Mouse (Mus musculus): ENCODE results near the gene Dmrta2. TPM values are rescaled to one million over a fixed set of nuclear protein-coding genes. Genes with fewer than 3 reads are reported as not detected.

The Dmrta2 gene
- polyA plus RNA-seq, 1 experiment from 2014 or later: 0.04 TPM

- no peaks in the 10 kb centered on the region for H3K4me1 ChIP-seq (ENCODE audit: control insufficient read depth, insufficient read depth, low read length)
- no peak overlapping the region for H3K4me3 ChIP-seq (ENCODE audit: low read length)
- no peak overlapping the region for H3K9ac ChIP-seq (ENCODE audit: low read length)
- no peak overlapping the region for H3K27ac ChIP-seq (ENCODE audit: low read length)
- ATAC-seq (replicated peaks; ENCODE audit: extremely low read depth, insufficient read depth, low FRiP score): no peak
- H3K9me3 ChIP-seq (replicated peaks; ENCODE audit: control insufficient read depth, low read length): no peaks in the 10 kb centered on the region
- H3K27me3 ChIP-seq (ENCODE audit: control insufficient read depth, insufficient read depth, low read length): no peaks in the 10 kb centered on the region
- 78% methylated on average over 5 of the region's 5 CpGs for WGBS
- no peak overlapping the region for H3K4me2 ChIP-seq (ENCODE audit: low read depth, low read length)
- 0 out of 2 replicates have a peak, but pooled peaks cover 3% of the 10 kb centered on the region for H3K36me3 ChIP-seq (ENCODE audit: control insufficient read depth, insufficient read depth)
Measured at GRCm38 (mm10) chr4:109960201-109960935, 17.5 kb upstream of the Dmrta2 start.

DNA sequence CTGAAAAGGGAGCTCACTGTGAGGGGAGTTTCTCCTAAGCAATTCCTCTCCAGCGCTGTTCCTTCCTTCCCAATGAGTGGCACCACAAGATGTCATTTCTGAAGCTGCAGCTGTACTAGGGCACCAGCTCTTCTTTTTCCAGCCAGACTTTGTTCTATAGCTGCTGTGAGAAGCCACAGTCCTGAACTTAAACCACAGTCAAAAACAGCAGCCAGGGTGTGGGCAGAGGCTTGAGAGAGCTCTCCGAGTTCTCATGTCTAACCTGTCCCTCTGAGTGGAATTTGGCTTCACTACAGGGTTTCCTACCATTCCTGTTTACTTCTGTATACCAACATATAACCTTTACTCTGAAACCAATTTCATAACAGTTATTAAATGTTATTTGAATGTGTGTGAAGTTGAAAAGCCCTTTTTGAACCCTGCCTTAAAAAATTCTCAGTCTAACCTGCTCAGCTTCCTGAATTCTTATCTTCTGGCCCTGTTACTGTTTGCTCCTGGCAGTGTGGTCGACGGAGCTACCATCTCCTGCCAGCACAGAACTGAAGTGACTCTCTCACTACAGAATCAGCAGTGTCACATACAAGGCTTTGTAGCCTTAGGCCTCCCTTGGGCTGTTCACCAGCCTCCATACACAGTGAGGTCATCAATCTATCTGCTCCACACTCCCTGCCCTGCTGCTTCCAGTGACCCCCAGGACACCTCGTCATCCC lies 14.1 kb upstream of the Dmrta2 start:
- Histone ChIP-seq H3K27ac (ENCODE audit: low read length) (no peak overlapping the region), H3K4me3 (ENCODE audit: low read length) (no peak overlapping the region), H3K9ac (ENCODE audit: low read length) (no peak overlapping the region), H3K36me3 (ENCODE audit: control insufficient read depth, insufficient read depth) (0 out of 2 replicates have a peak, but pooled peaks cover 3% of the 10 kb centered on the region), H3K9me3 (replicated peaks; ENCODE audit: control insufficient read depth, low read length) (no peaks in the 10 kb centered on the region), H3K4me2 (ENCODE audit: low read depth, low read length) (no peak overlapping the region), H3K27me3 (ENCODE audit: control insufficient read depth, insufficient read depth, low read length) (no peaks in the 10 kb centered on the region), H3K4me1 (ENCODE audit: control insufficient read depth, insufficient read depth, low read length) (no peaks in the 10 kb centered on the region)
- no peak for ATAC-seq (replicated peaks; ENCODE audit: extremely low read depth, insufficient read depth, low FRiP score)
- 71% methylated on average over 5 of the region's 5 CpGs for WGBS

DNA sequence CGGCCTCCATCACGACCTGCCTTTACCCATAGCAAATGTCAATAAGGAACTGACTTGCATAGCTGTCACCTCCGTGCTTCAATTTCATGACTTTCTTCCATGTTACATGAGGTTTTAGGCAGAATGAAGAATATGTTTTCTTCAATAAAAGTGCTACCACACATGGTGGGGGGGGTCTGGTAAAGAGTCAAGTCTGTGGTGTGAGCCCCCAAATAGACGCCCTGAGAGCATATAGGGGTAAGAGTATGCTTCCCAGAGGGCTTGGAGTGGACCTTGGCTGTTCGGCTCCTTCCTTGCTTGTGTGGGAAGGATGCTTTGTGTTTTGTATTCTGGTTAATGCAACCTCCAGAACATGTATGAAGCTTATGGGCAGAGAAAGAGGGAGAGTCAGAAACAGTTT lies 8.3 kb upstream of the Dmrta2 start:
- Histone ChIP-seq H3K36me3 (ENCODE audit: control insufficient read depth, insufficient read depth) (no peaks in the 10 kb centered on the region), H3K27ac (ENCODE audit: low read length) (no peak overlapping the region), H3K4me1 (ENCODE audit: control insufficient read depth, insufficient read depth, low read length) (no peaks in the 10 kb centered on the region), H3K27me3 (ENCODE audit: control insufficient read depth, insufficient read depth, low read length) (peaks cover 39% of the 10 kb centered on the region), H3K9ac (ENCODE audit: low read length) (no peak overlapping the region), H3K4me3 (ENCODE audit: low read length) (no peak overlapping the region), H3K9me3 (replicated peaks; ENCODE audit: control insufficient read depth, low read length) (no peaks in the 10 kb centered on the region), H3K4me2 (ENCODE audit: low read depth, low read length) (no peak overlapping the region)
- no peak for ATAC-seq (replicated peaks; ENCODE audit: extremely low read depth, insufficient read depth, low FRiP score)
- 80% methylated on average over 5 of the region's 5 CpGs for WGBS

DNA sequence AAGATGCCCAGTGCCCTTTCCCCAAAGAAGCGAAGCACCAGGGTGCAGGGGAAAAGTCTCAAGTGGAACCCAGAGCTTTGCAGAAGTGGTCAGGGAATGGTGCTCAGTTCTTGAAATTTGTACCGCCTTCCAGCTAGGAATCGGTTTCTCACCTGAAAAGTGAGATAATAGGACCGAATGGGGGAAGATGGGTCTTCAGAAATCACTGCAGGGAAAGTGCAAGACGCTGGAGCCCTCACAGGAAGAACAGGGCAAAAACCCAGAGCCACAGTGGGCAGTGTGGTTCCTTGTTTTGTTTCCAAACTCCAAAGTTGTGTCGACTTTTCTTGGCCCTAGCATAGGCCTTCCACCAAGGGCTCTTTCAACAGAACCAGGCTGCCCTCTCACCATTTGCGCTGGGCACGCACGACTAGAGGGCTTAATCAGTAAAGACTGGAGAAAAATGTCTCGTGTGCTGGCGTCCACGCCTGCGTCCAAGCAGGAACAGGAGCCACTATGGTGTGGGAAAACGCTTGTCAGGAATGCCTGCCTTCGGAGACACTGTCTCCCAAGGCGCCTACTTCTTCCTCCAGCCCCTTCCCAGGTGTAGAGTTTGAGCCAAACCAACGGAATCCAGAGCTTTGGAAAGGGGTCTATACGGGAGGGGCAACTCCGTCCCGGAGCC lies 3.7 kb upstream of the Dmrta2 start:
- no peaks in the 10 kb centered on the region for H3K36me3 ChIP-seq (ENCODE audit: control insufficient read depth, insufficient read depth)
- H3K9ac ChIP-seq (ENCODE audit: low read length): no peak overlapping the region
- ATAC-seq (replicated peaks; ENCODE audit: extremely low read depth, insufficient read depth, low FRiP score): no peak
- H3K4me1 ChIP-seq (ENCODE audit: control insufficient read depth, insufficient read depth, low read length): peaks cover 14% of the 10 kb centered on the region
- H3K27ac ChIP-seq (ENCODE audit: low read length): no peak overlapping the region
- H3K4me3 ChIP-seq (ENCODE audit: low read length): no peak overlapping the region
- H3K4me2 ChIP-seq (ENCODE audit: low read depth, low read length): no peak overlapping the region
- H3K9me3 ChIP-seq (replicated peaks; ENCODE audit: control insufficient read depth, low read length): peaks cover 4% of the 10 kb centered on the region; the same call in 1 of the 2 replicates
- H3K27me3 ChIP-seq (ENCODE audit: control insufficient read depth, insufficient read depth, low read length): peaks cover 75% of the 10 kb centered on the region
- 4% methylated on average over 20 of the region's 20 CpGs for WGBS

DNA sequence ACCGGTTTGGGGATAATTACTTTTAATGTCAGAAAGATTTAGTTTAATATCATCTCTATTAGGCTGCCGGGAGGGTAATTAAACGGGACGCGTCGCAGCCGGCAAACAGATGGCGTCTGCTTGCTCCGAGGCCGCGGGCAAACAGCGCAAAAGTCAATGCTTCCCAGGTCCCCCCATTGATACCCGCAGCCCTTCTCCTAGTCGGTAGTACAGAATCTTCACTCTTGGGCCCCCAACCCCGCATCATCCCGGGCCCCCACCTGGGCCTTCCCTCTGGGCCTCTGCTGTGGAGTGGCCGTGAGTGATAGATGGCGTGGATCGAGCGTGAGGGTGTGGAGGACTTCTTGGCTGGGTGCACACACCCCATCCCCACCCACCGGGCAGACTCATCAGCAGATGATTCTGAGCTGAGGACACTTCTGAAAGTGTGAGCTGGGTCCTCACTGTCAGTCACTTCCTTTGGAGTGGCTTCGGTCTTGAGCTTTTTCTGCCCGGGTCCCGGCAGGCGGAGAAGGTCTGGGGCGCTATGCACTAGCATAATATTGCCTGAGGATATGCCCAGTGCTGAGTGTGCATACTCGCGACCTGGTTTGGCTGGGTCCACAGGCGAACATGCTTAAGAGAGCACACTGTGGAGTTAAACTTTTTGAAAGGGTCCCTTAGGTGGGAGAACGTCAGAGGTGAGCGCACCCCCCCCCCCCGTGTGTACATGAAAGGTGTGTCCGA lies 3.0 kb upstream of the Dmrta2 start:
- ATAC-seq (replicated peaks; ENCODE audit: extremely low read depth, insufficient read depth, low FRiP score): no peak
- no peak overlapping the region for H3K9ac ChIP-seq (ENCODE audit: low read length)
- H3K27me3 ChIP-seq (ENCODE audit: control insufficient read depth, insufficient read depth, low read length): peaks cover 80% of the 10 kb centered on the region
- H3K4me1 ChIP-seq (ENCODE audit: control insufficient read depth, insufficient read depth, low read length): peaks cover 14% of the 10 kb centered on the region
- H3K4me2 ChIP-seq (ENCODE audit: low read depth, low read length): 0 out of 2 replicates have a peak overlapping the region, but pooled peaks have one; percentile 13
- H3K4me3 ChIP-seq (ENCODE audit: low read length): peak overlapping the region; percentile 7; the same call in 1 of the 2 replicates
- no peak overlapping the region for H3K27ac ChIP-seq (ENCODE audit: low read length)
- peaks cover 4% of the 10 kb centered on the region; the same call in 1 of the 2 replicates for H3K9me3 ChIP-seq (replicated peaks; ENCODE audit: control insufficient read depth, low read length)
- WGBS: 3% methylated on average over 33 of the region's 33 CpGs
- H3K36me3 ChIP-seq (ENCODE audit: control insufficient read depth, insufficient read depth): no peaks in the 10 kb centered on the region

DNA sequence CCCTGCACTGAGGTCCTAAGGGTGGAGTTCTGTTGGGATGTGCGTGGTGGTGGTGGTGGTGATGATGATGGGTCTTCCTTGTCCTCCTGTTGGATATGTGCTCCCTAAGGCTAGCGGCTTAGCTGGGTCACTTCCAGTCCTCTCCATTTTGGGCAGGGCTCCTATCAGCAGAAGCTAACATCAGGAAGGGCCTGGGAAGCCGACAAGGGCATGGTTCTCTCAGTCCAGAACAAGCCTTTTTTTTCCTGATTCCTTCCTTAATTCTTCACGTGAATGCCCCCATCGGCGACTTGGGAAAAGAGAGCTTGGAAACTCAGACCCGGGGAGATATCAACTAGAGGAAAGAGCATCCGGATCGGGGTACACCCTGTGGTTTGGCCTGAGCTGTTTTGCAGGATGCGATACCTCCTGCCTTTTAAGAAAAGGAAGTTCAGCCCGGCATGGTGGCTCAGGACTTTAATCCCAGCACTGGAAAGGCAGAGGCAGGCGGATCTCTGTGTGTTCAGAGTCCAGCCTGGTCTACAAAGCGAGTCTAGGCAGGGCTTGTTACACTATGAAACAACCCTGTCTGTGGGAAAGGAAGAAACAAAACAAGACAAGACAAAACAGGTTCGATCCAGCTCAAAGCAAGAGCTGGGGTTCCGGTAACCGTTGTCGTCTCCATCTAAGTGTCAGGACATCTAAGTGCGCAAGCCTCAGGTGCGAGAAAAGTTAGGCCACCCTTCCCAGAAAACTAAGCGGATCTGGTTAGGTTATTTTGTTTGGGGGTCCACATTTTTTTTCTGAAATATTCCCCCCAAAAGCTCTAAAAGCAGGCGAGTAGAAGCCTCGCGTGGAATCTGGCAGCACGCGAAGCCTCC lies 2.2 kb upstream of the Dmrta2 start:
- ATAC-seq (replicated peaks; ENCODE audit: extremely low read depth, insufficient read depth, low FRiP score): no peak
- no peak overlapping the region for H3K27ac ChIP-seq (ENCODE audit: low read length)
- peaks cover 4% of the 10 kb centered on the region; the same call in 1 of the 2 replicates for H3K9me3 ChIP-seq (replicated peaks; ENCODE audit: control insufficient read depth, low read length)
- no peaks in the 10 kb centered on the region for H3K36me3 ChIP-seq (ENCODE audit: control insufficient read depth, insufficient read depth)
- H3K4me1 ChIP-seq (ENCODE audit: control insufficient read depth, insufficient read depth, low read length): peaks cover 14% of the 10 kb centered on the region
- peaks cover 86% of the 10 kb centered on the region for H3K27me3 ChIP-seq (ENCODE audit: control insufficient read depth, insufficient read depth, low read length)
- no peak overlapping the region for H3K4me2 ChIP-seq (ENCODE audit: low read depth, low read length)
- no peak overlapping the region for H3K4me3 ChIP-seq (ENCODE audit: low read length)
- 9% methylated on average over 25 of the region's 25 CpGs for WGBS
- H3K9ac ChIP-seq (ENCODE audit: low read length): no peak overlapping the region

- H3K36me3 ChIP-seq (ENCODE audit: control insufficient read depth, insufficient read depth): no peaks in the 10 kb centered on the region
- WGBS: 1% methylated on average over 34 of the region's 34 CpGs
- peaks cover 4% of the 10 kb centered on the region; the same call in 1 of the 2 replicates for H3K9me3 ChIP-seq (replicated peaks; ENCODE audit: control insufficient read depth, low read length)
- H3K4me2 ChIP-seq (ENCODE audit: low read depth, low read length): no peak overlapping the region
- no peak overlapping the region for H3K27ac ChIP-seq (ENCODE audit: low read length)
- peaks cover 86% of the 10 kb centered on the region for H3K27me3 ChIP-seq (ENCODE audit: control insufficient read depth, insufficient read depth, low read length)
- no peak overlapping the region for H3K4me3 ChIP-seq (ENCODE audit: low read length)
- H3K4me1 ChIP-seq (ENCODE audit: control insufficient read depth, insufficient read depth, low read length): peaks cover 15% of the 10 kb centered on the region
- no peak for ATAC-seq (replicated peaks; ENCODE audit: extremely low read depth, insufficient read depth, low FRiP score)
- no peak overlapping the region for H3K9ac ChIP-seq (ENCODE audit: low read length)
Measured at GRCm38 (mm10) chr4:109976273-109977147, 1.3 kb upstream of the Dmrta2 start.

Data from heart, embryonic 16.5 days (tissue).